Mouse (Mus musculus): ENCODE data around the gene Irak2. TPM values are rescaled to one million over a fixed set of nuclear protein-coding genes. Genes with fewer than 3 reads are reported as not detected.

The Irak2 gene
- polyA plus RNA-seq (2012; rRNA removed) = 21.7 and 29.0 TPM in 2 replicates

GRCm38 (mm10) chr6:113638302-113639040 lies at the start of gene Irak2:
TSS of gene Irak2 (plus strand) at chr6:113638467.

DNA sequence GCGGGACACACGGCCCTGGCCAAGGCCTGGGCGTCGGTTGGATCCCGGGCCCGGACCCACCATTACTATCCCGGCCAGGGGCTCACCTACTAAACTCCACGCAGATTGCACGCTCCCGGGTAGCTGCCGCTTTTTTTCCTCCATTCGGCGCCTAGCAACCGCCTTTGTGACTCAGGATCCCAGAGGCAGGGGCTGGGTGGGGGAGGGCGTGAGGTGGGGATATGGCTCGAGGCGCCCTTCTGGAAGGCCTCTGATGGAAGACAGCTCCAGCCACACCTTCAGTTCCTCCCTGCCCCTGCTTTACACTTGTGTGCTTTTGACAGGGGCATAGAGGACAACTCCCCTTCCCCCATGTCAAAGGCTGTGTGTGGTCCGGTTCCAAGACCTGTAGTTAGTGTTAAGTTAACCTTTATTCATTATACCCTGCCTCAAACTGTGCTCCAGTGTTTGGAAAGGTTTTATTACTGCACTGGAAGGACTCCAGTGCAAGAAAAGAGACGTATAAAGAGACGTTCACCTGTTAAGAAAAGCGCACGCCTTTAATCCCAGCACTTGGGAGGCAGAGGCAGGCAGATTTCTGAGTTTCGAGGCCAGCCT lies 37.6 kb upstream of the Irak2 start, which contains the start of gene Fancd2os:
TSS of gene Fancd2os (minus strand) at position 173 of the 597 bp plus-strand sequence.

DNA sequence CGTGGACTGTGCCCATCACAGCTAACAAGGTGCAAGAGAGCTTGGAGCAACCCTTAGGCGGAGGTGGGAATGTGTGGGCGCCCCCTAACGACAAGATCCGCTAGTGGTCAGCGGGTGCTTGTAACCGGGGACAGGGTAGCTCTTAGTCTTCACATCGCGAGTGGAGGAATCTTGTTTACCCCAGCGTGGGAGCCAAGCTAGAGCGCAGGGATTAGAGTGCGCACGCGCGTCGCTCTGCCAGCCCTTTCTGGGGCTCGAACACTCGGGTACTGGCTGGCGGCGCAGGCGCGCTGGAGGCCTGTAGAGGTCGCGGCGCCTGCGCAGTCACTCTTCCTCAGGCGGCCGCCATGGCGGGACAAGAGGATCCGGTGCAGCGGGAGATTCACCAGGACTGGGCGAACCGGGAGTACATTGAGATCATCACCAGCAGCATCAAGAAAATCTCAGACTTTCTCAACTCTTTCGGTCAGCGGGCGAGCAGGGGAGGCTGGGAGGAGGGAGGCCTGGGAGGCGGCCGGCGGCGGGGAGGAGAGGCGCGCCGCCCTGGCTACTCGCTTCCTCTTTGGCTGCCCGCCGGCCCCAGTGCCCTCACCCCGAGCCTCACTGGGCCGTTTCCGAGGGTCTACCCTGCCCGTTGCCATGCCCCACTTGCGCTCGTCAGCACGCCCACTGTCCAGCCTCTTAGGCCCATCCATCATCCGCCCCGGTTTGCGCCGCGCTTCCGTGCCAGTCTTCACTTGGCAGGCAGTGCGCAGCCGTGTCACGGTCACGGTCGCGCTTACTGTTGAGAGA lies 33.6 kb upstream of the Irak2 start, which contains the start of gene Brk1:
TSS of gene Brk1 (plus strand) at position 341 of the 792 bp plus-strand sequence.

GRCm38 (mm10) chr6:113623941-113624751 lies 14.1 kb upstream of the Irak2 start, which contains the start of gene Vhl:
TSS of gene Vhl (plus strand) at chr6:113623959.

DNA sequence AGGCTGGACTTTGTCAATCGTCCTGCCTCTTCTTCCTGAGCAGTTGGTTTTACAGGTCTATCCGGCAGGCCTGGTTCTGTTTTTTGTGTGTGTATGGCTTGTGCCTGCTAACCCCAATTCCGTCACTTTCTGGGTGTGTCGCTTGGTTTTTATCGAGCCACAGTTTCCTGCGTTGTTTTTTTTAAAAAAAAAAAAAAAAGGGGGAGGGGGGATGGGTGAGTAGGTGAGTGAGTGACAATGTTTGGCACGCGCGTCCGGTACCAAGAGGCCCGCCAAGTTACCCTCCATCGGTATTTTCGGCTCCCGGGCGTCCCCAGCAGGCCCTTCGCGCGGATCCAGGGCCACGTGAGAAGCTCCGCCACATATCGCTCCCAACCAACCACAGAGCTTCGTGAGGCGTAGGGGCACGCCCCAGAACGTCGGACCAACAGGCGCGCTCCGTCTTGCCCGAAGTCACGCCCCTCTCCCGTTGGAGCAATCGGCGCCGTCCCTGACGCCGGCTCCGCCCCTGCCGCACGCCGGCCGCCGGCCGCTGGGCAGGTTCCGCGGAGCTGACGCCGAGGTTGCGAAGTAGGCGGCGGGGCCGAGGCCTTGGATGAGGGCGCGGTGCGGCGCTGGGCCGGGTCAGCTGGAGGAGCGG lies 58.4 kb downstream of the Irak2 start, which contains the start of gene Tatdn2:
TSS of gene Tatdn2 (plus strand) at position 469 of the 640 bp plus-strand sequence.

GRCm38 (mm10) chr6:113719878-113720277 lies 81.6 kb downstream of the Irak2 start, which contains the start of gene Ghrl:
TSS of gene Ghrl (minus strand) at chr6:113719880.

GRCm38 (mm10) chr6:113740236-113741217 lies 102.3 kb downstream of the Irak2 start, which contains the start of gene Sec13:
TSS of gene Sec13 (minus strand) at chr6:113740743.

Other genes with a start within 250 kb of the Irak2 start
- 1.7 and 2.2 TPM in 2 replicates for gene Ttll3, start 249.2 kb upstream of the Irak2 start, polyA plus RNA-seq (2012; rRNA removed)
- gene Rpusd3, start 219.1 kb upstream of the Irak2 start, polyA plus RNA-seq (2012; rRNA removed) = 10.2 and 11.6 TPM in 2 replicates
- 0.02 TPM in 1 of 2 replicates, not detected in the other for gene Cidec, start 202.7 kb upstream of the Irak2 start, polyA plus RNA-seq (2012; rRNA removed)
- gene Jagn1, start 195.9 kb upstream of the Irak2 start, polyA plus RNA-seq (2012; rRNA removed) = 21.3 and 24.6 TPM in 2 replicates
- gene Il17re, start 180.0 kb upstream of the Irak2 start, polyA plus RNA-seq (2012; rRNA removed) = 0.08 and 0.14 TPM in 2 replicates
- gene Il17rc, start 167.0 kb upstream of the Irak2 start, polyA plus RNA-seq (2012; rRNA removed) = 3.1 and 3.4 TPM in 2 replicates
- 2.8 and 3.3 TPM in 2 replicates for gene Creld1, start 155.2 kb upstream of the Irak2 start, polyA plus RNA-seq (2012; rRNA removed)
- 0.01 TPM in 1 of 2 replicates, not detected in the other for gene Prrt3, start 136.5 kb upstream of the Irak2 start, polyA plus RNA-seq (2012; rRNA removed)
- 19.8 and 23.1 TPM in 2 replicates for gene Emc3, start 106.8 kb upstream of the Irak2 start, polyA plus RNA-seq (2012; rRNA removed)
- gene Fancd2, start 106.8 kb upstream of the Irak2 start, polyA plus RNA-seq (2012; rRNA removed) = 7.8 and 9.5 TPM in 2 replicates
- not detected in 2 replicates for gene Fancd2os, start 37.8 kb upstream of the Irak2 start, polyA plus RNA-seq (2012; rRNA removed)
- gene Brk1, start 33.7 kb upstream of the Irak2 start, polyA plus RNA-seq (2012; rRNA removed) = 67.4 and 76.9 TPM in 2 replicates
- gene Vhl, start 14.5 kb upstream of the Irak2 start, polyA plus RNA-seq (2012; rRNA removed) = 3.8 and 4.0 TPM in 2 replicates
- gene Tatdn2, start 58.6 kb downstream of the Irak2 start, polyA plus RNA-seq (2012; rRNA removed) = 14.0 and 17.2 TPM in 2 replicates
- 0.07 and 0.36 TPM in 2 replicates for gene Ghrl, start 81.4 kb downstream of the Irak2 start, polyA plus RNA-seq (2012; rRNA removed)
- gene Sec13, start 102.3 kb downstream of the Irak2 start, polyA plus RNA-seq (2012; rRNA removed) = 91.0 and 103 TPM in 2 replicates